Mouse (Mus musculus): ENCODE measurements at regions not wholly inside any gene's neighbourhood (a gene's known extent, or its start where the extent isn't known, plus 50 kb on each side); places are given as distances from the start of the nearest gene placed in this dataset.

- no peak for TF ChIP-seq CTCF (IDR thresholded peaks at IDR 0.05; ENCODE audit: low read depth)
- no peak for TF ChIP-seq EP300 (optimal IDR thresholded peaks at IDR 0.05)
- no peak for ATAC-seq (ENCODE audit: low FRiP score, low TSS enrichment)
- no peak for DNase-seq (ENCODE audit: low spot score)
- Histone ChIP-seq H3K27ac (replicated peaks) (no peak overlapping the region), H3K4me3 (ENCODE audit: low read depth, low read length) (no peak overlapping the region), H3K9me3 (ENCODE audit: control insufficient read depth, low read length) (no peaks in the 10 kb centered on the region), H3K4me2 (replicated peaks; ENCODE audit: low read depth) (no peak overlapping the region), H3K27me3 (ENCODE audit: control insufficient read depth, insufficient read depth, low read length) (no peaks in the 10 kb centered on the region), H3K4me1 (replicated peaks; ENCODE audit: control insufficient read depth, insufficient read depth) (no peaks in the 10 kb centered on the region), H3K36me3 (ENCODE audit: control insufficient read depth, insufficient read depth, low read length) (no peaks in the 10 kb centered on the region), H3K9ac (ENCODE audit: low read length) (no peak overlapping the region)
- 56% methylated on average over 4 of the region's 4 CpGs for WGBS
Observed at GRCm38 (mm10) chr1:35579992-35580391, 488.2 kb upstream of the Hs6st1 start.

- ATAC-seq (ENCODE audit: low FRiP score, low TSS enrichment), result no peak
- 43% methylated on average over 3 of the region's 3 CpGs for WGBS
Observed at GRCm38 (mm10) chr1:35580474-35580873, 487.7 kb upstream of the Hs6st1 start.

GRCm38 (mm10) chr1:35587900-35588299, 480.3 kb upstream of the Hs6st1 start:
- Histone ChIP-seq H3K4me3 (ENCODE audit: low read depth, low read length) (no peak overlapping the region), H3K9me3 (ENCODE audit: control insufficient read depth, low read length) (no peaks in the 10 kb centered on the region), H3K9ac (ENCODE audit: low read length) (no peak overlapping the region), H3K4me1 (replicated peaks; ENCODE audit: control insufficient read depth, insufficient read depth) (no peaks in the 10 kb centered on the region), H3K27ac (replicated peaks) (no peak overlapping the region), H3K27me3 (ENCODE audit: control insufficient read depth, insufficient read depth, low read length) (no peaks in the 10 kb centered on the region), H3K36me3 (ENCODE audit: control insufficient read depth, insufficient read depth, low read length) (no peaks in the 10 kb centered on the region), H3K4me2 (replicated peaks; ENCODE audit: low read depth) (no peak overlapping the region)
- no peak for ATAC-seq (ENCODE audit: low FRiP score, low TSS enrichment)
- TF ChIP-seq CTCF (IDR thresholded peaks at IDR 0.05; ENCODE audit: low read depth), result no peak
- no peak for TF ChIP-seq EP300 (optimal IDR thresholded peaks at IDR 0.05)
- WGBS, result 80% methylated on average over 2 of the region's 2 CpGs
- no peak for DNase-seq (ENCODE audit: low spot score)

More at GRCm38 (mm10) chr1:35580474-35580873, 487.7 kb upstream of the Hs6st1 start:
- DNase-seq (ENCODE audit: low spot score), result no peak
- Histone ChIP-seq H3K36me3 (ENCODE audit: control insufficient read depth, insufficient read depth, low read length) (no peaks in the 10 kb centered on the region), H3K4me1 (replicated peaks; ENCODE audit: control insufficient read depth, insufficient read depth) (no peaks in the 10 kb centered on the region), H3K4me3 (ENCODE audit: low read depth, low read length) (no peak overlapping the region), H3K27ac (replicated peaks) (no peak overlapping the region), H3K4me2 (replicated peaks; ENCODE audit: low read depth) (no peak overlapping the region), H3K9ac (ENCODE audit: low read length) (no peak overlapping the region), H3K9me3 (ENCODE audit: control insufficient read depth, low read length) (no peaks in the 10 kb centered on the region), H3K27me3 (ENCODE audit: control insufficient read depth, insufficient read depth, low read length) (no peaks in the 10 kb centered on the region)
- TF ChIP-seq EP300 (optimal IDR thresholded peaks at IDR 0.05) (no peak), CTCF (IDR thresholded peaks at IDR 0.05; ENCODE audit: low read depth) (no peak)

GRCm38 (mm10) chr1:35588939-35589338, 479.3 kb upstream of the Hs6st1 start:
- no peaks in the 10 kb centered on the region for H3K9me3 ChIP-seq (ENCODE audit: control insufficient read depth, low read length)
- H3K36me3 ChIP-seq (ENCODE audit: control insufficient read depth, insufficient read depth, low read length), result no peaks in the 10 kb centered on the region
- H3K4me3 ChIP-seq (ENCODE audit: low read depth, low read length), result no peak overlapping the region
- H3K4me1 ChIP-seq (replicated peaks; ENCODE audit: control insufficient read depth, insufficient read depth), result no peaks in the 10 kb centered on the region
- no peak overlapping the region for H3K27ac ChIP-seq (replicated peaks)
- ATAC-seq (ENCODE audit: low FRiP score, low TSS enrichment), result no peak
- H3K27me3 ChIP-seq (ENCODE audit: control insufficient read depth, insufficient read depth, low read length), result no peaks in the 10 kb centered on the region
- H3K4me2 ChIP-seq (replicated peaks; ENCODE audit: low read depth), result no peak overlapping the region
- WGBS, result 84% methylated on average over 3 of the region's 3 CpGs
- H3K9ac ChIP-seq (ENCODE audit: low read length), result no peak overlapping the region
- DNase-seq (ENCODE audit: low spot score), result no peak
- TF ChIP-seq CTCF (IDR thresholded peaks at IDR 0.05; ENCODE audit: low read depth) (no peak), EP300 (optimal IDR thresholded peaks at IDR 0.05) (no peak)

GRCm38 (mm10) chr1:35600847-35601246, 467.4 kb upstream of the Hs6st1 start:
- no peak overlapping the region for H3K27ac ChIP-seq (replicated peaks)
- H3K36me3 ChIP-seq (ENCODE audit: control insufficient read depth, insufficient read depth, low read length), result no peaks in the 10 kb centered on the region
- H3K4me1 ChIP-seq (replicated peaks; ENCODE audit: control insufficient read depth, insufficient read depth), result no peaks in the 10 kb centered on the region
- no peak overlapping the region for H3K4me3 ChIP-seq (ENCODE audit: low read depth, low read length)
- H3K9ac ChIP-seq (ENCODE audit: low read length), result no peak overlapping the region
- no peaks in the 10 kb centered on the region for H3K27me3 ChIP-seq (ENCODE audit: control insufficient read depth, insufficient read depth, low read length)
- no peak for TF ChIP-seq CTCF (IDR thresholded peaks at IDR 0.05; ENCODE audit: low read depth)
- no peak for TF ChIP-seq EP300 (optimal IDR thresholded peaks at IDR 0.05)
- no peaks in the 10 kb centered on the region for H3K9me3 ChIP-seq (ENCODE audit: control insufficient read depth, low read length)
- DNase-seq (ENCODE audit: low spot score) (no peak), ATAC-seq (ENCODE audit: low FRiP score, low TSS enrichment) (no peak)
- H3K4me2 ChIP-seq (replicated peaks; ENCODE audit: low read depth), result no peak overlapping the region
- 97% methylated on average over 3 of the region's 3 CpGs for WGBS

- H3K4me1 ChIP-seq (replicated peaks; ENCODE audit: control insufficient read depth, insufficient read depth), result no peaks in the 10 kb centered on the region
- TF ChIP-seq EP300 (optimal IDR thresholded peaks at IDR 0.05) (no peak), CTCF (IDR thresholded peaks at IDR 0.05; ENCODE audit: low read depth) (no peak)
- no peaks in the 10 kb centered on the region for H3K36me3 ChIP-seq (ENCODE audit: control insufficient read depth, insufficient read depth, low read length)
- DNase-seq (ENCODE audit: low spot score) (no peak), ATAC-seq (ENCODE audit: low FRiP score, low TSS enrichment) (no peak)
- no peak overlapping the region for H3K27ac ChIP-seq (replicated peaks)
- H3K9ac ChIP-seq (ENCODE audit: low read length), result no peak overlapping the region
- H3K9me3 ChIP-seq (ENCODE audit: control insufficient read depth, low read length), result no peaks in the 10 kb centered on the region
- 76% methylated on average over 3 of the region's 3 CpGs for WGBS
- no peak overlapping the region for H3K4me2 ChIP-seq (replicated peaks; ENCODE audit: low read depth)
- H3K27me3 ChIP-seq (ENCODE audit: control insufficient read depth, insufficient read depth, low read length), result no peaks in the 10 kb centered on the region
- H3K4me3 ChIP-seq (ENCODE audit: low read depth, low read length), result no peak overlapping the region
Observed at GRCm38 (mm10) chr1:35615131-35615530, 453.1 kb upstream of the Hs6st1 start.

All from stomach, postnatal 0 days (tissue).